Mouse (Mus musculus): ENCODE measurements around the gene 1700003F12Rik. TPM values are rescaled to one million over a fixed set of nuclear protein-coding genes. Genes with fewer than 3 reads are reported as not detected.

Gene 1700003F12Rik
- polyA plus RNA-seq, 1 experiment from 2014 or later = 0.50 TPM

GRCm38 (mm10) chr2:154557184-154557832, 10.4 kb downstream of the 1700003F12Rik start:
- no peak for ATAC-seq (ENCODE audit: insufficient number of reproducible peaks, insufficient read depth, low FRiP score, low read depth)
- Histone ChIP-seq H3K4me2 (ENCODE audit: low read length) (no peak overlapping the region), H3K4me1 (ENCODE audit: control insufficient read depth in 2 of 2, insufficient read depth in 2 of 2, low read length in 2 of 2) (peaks cover 12 to 21% of the 10 kb centered on the region in 2 experiments; a peak in 3 of 4 replicates), H3K9ac (ENCODE audit: low read length) (no peak overlapping the region), H3K36me3 (ENCODE audit: control insufficient read depth, insufficient read depth, low read length) (peaks cover 21% of the 10 kb centered on the region), H3K9me3 (ENCODE audit: control insufficient read depth, low read length) (no peaks in the 10 kb centered on the region), H3K27me3 (ENCODE audit: control insufficient read depth, insufficient read depth, low read length) (peaks cover 10% of the 10 kb centered on the region; the same call in 1 of the 2 replicates), H3K4me3 (ENCODE audit: control insufficient read depth in 1 of 2, insufficient read depth in 1 of 2, low read depth in 1 of 2, low read length in 2 of 2) (no peak overlapping the region), H3K27ac (replicated peaks in 1 of 2; ENCODE audit: control insufficient read depth in 1 of 2, insufficient read depth in 1 of 2, low read depth in 2 of 2, low read length in 2 of 2) (no peak overlapping the region)
- 52% methylated on average over 5 of the region's 5 CpGs for whole genome bisulfite sequencing

- no peak for ATAC-seq (ENCODE audit: insufficient number of reproducible peaks, insufficient read depth, low FRiP score, low read depth)
- 4% methylated on average over 34 of the region's 34 CpGs for WGBS
- Histone ChIP-seq H3K4me1 (ENCODE audit: control insufficient read depth in 2 of 2, insufficient read depth in 2 of 2, low read length in 2 of 2) (peaks cover 8 to 17% of the 10 kb centered on the region in 2 experiments; a peak in 3 of 4 replicates), H3K9me3 (ENCODE audit: control insufficient read depth, low read length) (no peaks in the 10 kb centered on the region), H3K27me3 (ENCODE audit: control insufficient read depth, insufficient read depth, low read length) (peaks cover 5% of the 10 kb centered on the region; the same call in 1 of the 2 replicates), H3K4me3 (ENCODE audit: control insufficient read depth in 1 of 2, insufficient read depth in 1 of 2, low read depth in 1 of 2, low read length in 2 of 2) (peak within 1 kb of the TSS; percentile 31 to 33), H3K36me3 (ENCODE audit: control insufficient read depth, insufficient read depth, low read length) (peaks cover 31% of the 10 kb centered on the region), H3K27ac (replicated peaks in 1 of 2; ENCODE audit: control insufficient read depth in 1 of 2, insufficient read depth in 1 of 2, low read depth in 2 of 2, low read length in 2 of 2) (no peak within 1 kb of the TSS), H3K9ac (ENCODE audit: low read length) (peak within 1 kb of the TSS; percentile 53; the same call in 1 of the 2 replicates), H3K4me2 (ENCODE audit: low read length) (peak within 1 kb of the TSS; percentile 71)
Observed at GRCm38 (mm10) chr2:154558264-154559039, 11.6 kb downstream of the 1700003F12Rik start, which contains the start of gene Necab3. TSS of gene Necab3 (minus strand) at chr2:154558890.

GRCm38 (mm10) chr2:154563612-154564170, 16.8 kb downstream of the 1700003F12Rik start:
- H3K27ac ChIP-seq (replicated peaks in 1 of 2; ENCODE audit: control insufficient read depth in 1 of 2, insufficient read depth in 1 of 2, low read depth in 2 of 2, low read length in 2 of 2) = no peak overlapping the region
- no peak overlapping the region for H3K4me2 ChIP-seq (ENCODE audit: low read length)
- peaks cover 13 to 27% of the 10 kb centered on the region in 2 experiments; a peak in 3 of 4 replicates for H3K4me1 ChIP-seq (ENCODE audit: control insufficient read depth in 2 of 2, insufficient read depth in 2 of 2, low read length in 2 of 2)
- H3K9me3 ChIP-seq (ENCODE audit: control insufficient read depth, low read length) = no peaks in the 10 kb centered on the region
- no peak overlapping the region for H3K4me3 ChIP-seq (ENCODE audit: control insufficient read depth in 1 of 2, insufficient read depth in 1 of 2, low read depth in 1 of 2, low read length in 2 of 2)
- WGBS = 88% methylated on average over 22 of the region's 22 CpGs
- no peak overlapping the region for H3K9ac ChIP-seq (ENCODE audit: low read length)
- peaks cover 39% of the 10 kb centered on the region for H3K36me3 ChIP-seq (ENCODE audit: control insufficient read depth, insufficient read depth, low read length)
- ATAC-seq (ENCODE audit: insufficient number of reproducible peaks, insufficient read depth, low FRiP score, low read depth) = no peak
- H3K27me3 ChIP-seq (ENCODE audit: control insufficient read depth, insufficient read depth, low read length) = no peaks in the 10 kb centered on the region

- Histone ChIP-seq H3K4me2 (ENCODE audit: low read length) (no peak overlapping the region), H3K9ac (ENCODE audit: low read length) (no peak overlapping the region), H3K27me3 (ENCODE audit: control insufficient read depth, insufficient read depth, low read length) (no peaks in the 10 kb centered on the region), H3K36me3 (ENCODE audit: control insufficient read depth, insufficient read depth, low read length) (peaks cover 33% of the 10 kb centered on the region), H3K9me3 (ENCODE audit: control insufficient read depth, low read length) (no peaks in the 10 kb centered on the region), H3K4me1 (ENCODE audit: control insufficient read depth in 2 of 2, insufficient read depth in 2 of 2, low read length in 2 of 2) (peaks cover 19 to 33% of the 10 kb centered on the region in 2 experiments), H3K27ac (replicated peaks in 1 of 2; ENCODE audit: control insufficient read depth in 1 of 2, insufficient read depth in 1 of 2, low read depth in 2 of 2, low read length in 2 of 2) (no peak overlapping the region), H3K4me3 (ENCODE audit: control insufficient read depth in 1 of 2, insufficient read depth in 1 of 2, low read depth in 1 of 2, low read length in 2 of 2) (no peak overlapping the region)
- 86% methylated on average over 3 of the region's 3 CpGs for WGBS
- ATAC-seq (ENCODE audit: insufficient number of reproducible peaks, insufficient read depth, low FRiP score, low read depth) = no peak
Observed at GRCm38 (mm10) chr2:154565562-154565961, 18.7 kb downstream of the 1700003F12Rik start.

- Histone ChIP-seq H3K27ac (replicated peaks in 1 of 2; ENCODE audit: control insufficient read depth in 1 of 2, insufficient read depth in 1 of 2, low read depth in 2 of 2, low read length in 2 of 2) (no peak overlapping the region), H3K4me3 (ENCODE audit: control insufficient read depth in 1 of 2, insufficient read depth in 1 of 2, low read depth in 1 of 2, low read length in 2 of 2) (no peak overlapping the region), H3K9ac (ENCODE audit: low read length) (no peak overlapping the region), H3K9me3 (ENCODE audit: control insufficient read depth, low read length) (no peaks in the 10 kb centered on the region), H3K36me3 (ENCODE audit: control insufficient read depth, insufficient read depth, low read length) (peaks cover 22% of the 10 kb centered on the region), H3K4me2 (ENCODE audit: low read length) (no peak overlapping the region), H3K4me1 (ENCODE audit: control insufficient read depth in 2 of 2, insufficient read depth in 2 of 2, low read length in 2 of 2) (peaks cover 23 to 36% of the 10 kb centered on the region in 2 experiments), H3K27me3 (ENCODE audit: control insufficient read depth, insufficient read depth, low read length) (no peaks in the 10 kb centered on the region)
- no peak for ATAC-seq (ENCODE audit: insufficient number of reproducible peaks, insufficient read depth, low FRiP score, low read depth)
- WGBS = 66% methylated on average over 8 of the region's 8 CpGs
Observed at GRCm38 (mm10) chr2:154566641-154567040, 19.8 kb downstream of the 1700003F12Rik start.

GRCm38 (mm10) chr2:154567766-154568165, 20.9 kb downstream of the 1700003F12Rik start:
- peak overlapping the region; percentile 90 for H3K4me2 ChIP-seq (ENCODE audit: low read length)
- H3K27me3 ChIP-seq (ENCODE audit: control insufficient read depth, insufficient read depth, low read length) = no peaks in the 10 kb centered on the region
- H3K4me1 ChIP-seq (ENCODE audit: control insufficient read depth in 2 of 2, insufficient read depth in 2 of 2, low read length in 2 of 2) = peaks cover 23 to 36% of the 10 kb centered on the region in 2 experiments
- H3K36me3 ChIP-seq (ENCODE audit: control insufficient read depth, insufficient read depth, low read length) = peaks cover 15% of the 10 kb centered on the region
- peak overlapping the region in 1 of 2 experiments; percentile 78; a peak in 1 of 4 replicates for H3K27ac ChIP-seq (replicated peaks in 1 of 2; ENCODE audit: control insufficient read depth in 1 of 2, insufficient read depth in 1 of 2, low read depth in 2 of 2, low read length in 2 of 2)
- 54% methylated on average over 2 of the region's 2 CpGs for WGBS
- peak overlapping the region in 1 of 2 experiments; percentile 88; a peak in 2 of 4 replicates for H3K4me3 ChIP-seq (ENCODE audit: control insufficient read depth in 1 of 2, insufficient read depth in 1 of 2, low read depth in 1 of 2, low read length in 2 of 2)
- no peaks in the 10 kb centered on the region for H3K9me3 ChIP-seq (ENCODE audit: control insufficient read depth, low read length)
- ATAC-seq (ENCODE audit: insufficient number of reproducible peaks, insufficient read depth, low FRiP score, low read depth) = no peak
- H3K9ac ChIP-seq (ENCODE audit: low read length) = peak overlapping the region; percentile 80; the same call in 1 of the 2 replicates

GRCm38 (mm10) chr2:154568329-154569070, 21.6 kb downstream of the 1700003F12Rik start:
- H3K27me3 ChIP-seq (ENCODE audit: control insufficient read depth, insufficient read depth, low read length) = no peaks in the 10 kb centered on the region
- ATAC-seq (ENCODE audit: insufficient number of reproducible peaks, insufficient read depth, low FRiP score, low read depth) = 0 out of 2 replicates have a peak, but pooled peaks have one; percentile 0
- peak overlapping the region; percentile 80 for H3K9ac ChIP-seq (ENCODE audit: low read length)
- H3K27ac ChIP-seq (replicated peaks in 1 of 2; ENCODE audit: control insufficient read depth in 1 of 2, insufficient read depth in 1 of 2, low read depth in 2 of 2, low read length in 2 of 2) = peak overlapping the region; percentile 14 to 78
- 21% methylated on average over 10 of the region's 10 CpGs for WGBS
- H3K9me3 ChIP-seq (ENCODE audit: control insufficient read depth, low read length) = no peaks in the 10 kb centered on the region
- H3K36me3 ChIP-seq (ENCODE audit: control insufficient read depth, insufficient read depth, low read length) = peaks cover 8% of the 10 kb centered on the region
- peak overlapping the region; percentile 78 to 88 for H3K4me3 ChIP-seq (ENCODE audit: control insufficient read depth in 1 of 2, insufficient read depth in 1 of 2, low read depth in 1 of 2, low read length in 2 of 2)
- H3K4me1 ChIP-seq (ENCODE audit: control insufficient read depth in 2 of 2, insufficient read depth in 2 of 2, low read length in 2 of 2) = peaks cover 23 to 36% of the 10 kb centered on the region in 2 experiments
- peak overlapping the region; percentile 90 for H3K4me2 ChIP-seq (ENCODE audit: low read length)
